Mouse (Mus musculus): ENCODE data around the gene Zbtb7b.
"Not testable (repeated sequence)": the region's sequence is repeated elsewhere in the genome, so short reads cannot be mapped to it uniquely, and the experiment has no call there.

Zbtb7b gene

DNA sequence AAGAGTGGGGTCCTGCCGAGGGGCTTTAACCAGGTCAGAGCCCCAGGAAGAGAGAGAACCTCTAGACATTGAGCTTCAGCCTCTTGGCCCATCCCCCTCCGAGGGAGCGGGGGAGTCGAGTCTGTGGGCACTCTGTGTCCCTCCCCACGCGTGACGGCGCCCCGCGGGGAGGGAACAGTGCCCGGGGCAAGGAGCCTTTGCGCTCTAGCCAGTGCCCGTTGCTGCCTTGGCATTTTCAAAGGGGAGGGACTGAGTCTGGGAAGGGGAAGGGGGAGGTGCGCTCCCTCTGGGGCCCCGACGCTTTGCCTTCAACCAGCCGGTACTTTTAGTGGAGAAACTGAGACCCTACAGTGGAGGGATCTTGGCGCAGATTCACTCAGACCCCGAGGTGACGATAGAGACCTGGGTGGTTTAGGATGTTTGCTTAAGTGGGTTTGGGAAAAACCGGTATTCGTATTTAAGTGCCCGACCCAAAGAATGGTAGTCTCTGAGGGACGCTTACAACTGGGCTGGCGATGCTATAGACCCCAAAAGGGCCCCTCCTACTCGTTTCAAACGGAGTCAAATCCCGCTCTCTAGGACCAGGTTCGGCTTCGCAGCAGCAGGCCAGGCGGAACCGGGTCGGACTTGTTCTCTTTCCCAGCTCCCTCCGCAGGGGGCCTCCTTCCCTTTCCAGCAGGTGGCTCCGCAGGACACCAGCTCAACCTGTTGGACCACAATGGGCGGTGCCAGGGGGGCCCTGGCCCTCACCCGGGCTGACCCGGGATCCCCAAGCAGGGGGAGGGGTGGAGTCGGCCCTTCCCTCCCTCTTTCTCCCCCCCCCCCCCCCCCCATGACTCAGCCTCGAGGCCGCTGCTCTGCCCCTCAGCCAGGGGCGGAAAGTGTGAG is at the start of gene Zbtb7b:
TSS of gene Zbtb7b (minus strand) at position 771 of the 888 bp plus-strand sequence.
- peak; percentile 80 for DNase-seq

DNA sequence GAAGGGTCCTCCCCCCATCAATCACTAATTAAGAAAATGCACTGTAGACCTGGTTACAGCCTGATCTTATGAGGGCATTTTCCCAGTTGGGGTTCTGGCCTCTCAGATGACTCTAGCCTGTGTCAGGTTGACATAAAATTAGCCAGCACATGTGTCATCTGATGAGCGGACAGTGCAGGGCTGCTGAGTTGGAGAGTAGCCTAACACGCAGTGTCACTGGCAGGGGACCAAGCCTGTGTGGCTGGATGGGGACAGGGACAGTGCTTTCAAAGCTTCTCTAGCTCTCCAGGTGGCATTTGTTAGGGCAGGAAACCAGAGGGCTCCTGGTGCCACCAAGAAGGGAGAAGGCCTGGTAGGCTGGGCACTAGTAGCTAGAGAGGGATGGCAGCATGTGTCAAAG is 46.1 kb upstream of the Zbtb7b start:
- no peak for DNase-seq

DNA sequence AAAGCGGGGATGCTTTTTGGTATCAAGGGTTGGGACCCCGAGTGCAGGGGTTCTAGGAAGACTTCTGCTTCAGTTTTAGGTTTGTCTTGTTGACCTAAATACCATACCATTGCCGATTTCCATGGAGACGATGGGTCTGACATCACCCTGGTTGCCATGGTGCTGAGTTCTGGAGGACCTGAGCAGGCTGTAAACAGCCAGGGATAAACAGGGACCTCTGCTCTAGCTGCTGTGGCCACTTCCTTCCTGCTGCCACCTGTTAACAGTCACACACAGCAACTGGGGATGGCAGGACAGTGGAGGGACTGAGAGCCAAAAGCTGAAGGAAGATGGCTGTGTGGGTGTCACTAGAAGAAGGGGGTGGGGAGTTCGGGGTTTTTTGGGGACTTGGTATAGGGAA is 42.7 kb upstream of the Zbtb7b start:
- peak; percentile 49 for DNase-seq

- peak; percentile 89 for DNase-seq
Measured at GRCm38 (mm10) chr3:89436176-89437113, 41.9 kb upstream of the Zbtb7b start, which contains the start of gene Pbxip1. Gene Pbxip1, plus strand, starts transcription at chr3:89436706.

GRCm38 (mm10) chr3:89435041-89435440 is 40.5 kb upstream of the Zbtb7b start:
- no peak for DNase-seq

GRCm38 (mm10) chr3:89434532-89434931 is 40.0 kb upstream of the Zbtb7b start:
- no peak for DNase-seq

- DNase-seq: no peak
Measured at GRCm38 (mm10) chr3:89432606-89433005, 38.0 kb upstream of the Zbtb7b start.

DNA sequence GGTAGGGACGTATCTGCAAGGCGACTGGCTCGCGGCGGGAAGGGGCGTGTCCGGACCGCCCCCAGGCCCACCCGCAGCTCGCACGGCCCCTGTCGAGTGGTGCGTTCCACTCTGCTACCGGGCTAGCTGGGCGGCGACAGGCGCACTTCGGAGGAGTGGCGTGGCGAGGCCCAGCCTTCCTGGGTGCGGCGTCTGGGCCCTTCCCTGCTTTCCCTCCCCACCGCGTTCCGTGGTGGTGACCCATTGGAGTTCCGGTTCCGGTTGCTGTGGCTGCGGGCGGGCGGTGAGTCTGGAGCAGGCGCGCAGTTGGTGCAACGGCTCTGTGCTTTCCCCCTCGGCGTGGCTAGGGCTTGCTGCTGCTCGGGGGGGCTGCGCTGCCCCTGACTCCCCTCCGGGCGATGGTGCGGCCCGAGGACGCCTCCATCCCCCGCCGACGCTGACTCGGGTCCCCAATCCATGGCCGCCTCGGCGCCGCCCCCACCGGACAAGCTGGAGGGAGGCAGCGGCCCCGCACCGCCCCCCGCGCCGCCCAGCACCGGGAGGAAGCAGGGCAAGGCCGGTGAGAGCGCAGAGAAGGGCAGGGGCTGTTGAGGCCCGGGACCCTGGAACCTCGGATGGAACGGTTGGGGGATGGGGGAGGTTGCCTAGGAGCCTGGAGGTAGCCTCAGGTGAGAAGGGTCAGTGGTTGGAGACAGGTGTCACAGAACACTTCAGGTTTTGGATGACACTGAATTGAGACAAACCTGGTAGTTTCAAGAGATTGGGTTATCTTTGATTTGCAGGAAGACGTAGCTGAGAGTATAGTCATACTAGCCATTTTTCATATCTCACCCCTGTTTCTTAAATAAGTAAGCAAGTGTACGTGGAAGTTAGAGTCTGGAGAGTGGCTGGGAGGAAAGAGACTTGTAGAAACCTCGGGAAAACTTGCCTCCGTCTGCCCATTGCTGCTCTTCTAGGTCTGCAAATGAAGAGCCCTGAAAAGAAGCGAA is 35.9 kb upstream of the Zbtb7b start, which contains the start of gene Pygo2:
TSS of gene Pygo2 (plus strand) at position 44 of the 989 bp plus-strand sequence.
- DNase-seq: peak; percentile 97

GRCm38 (mm10) chr3:89429021-89429420 is 34.4 kb upstream of the Zbtb7b start:
- not testable (repeated sequence) for DNase-seq

DNA sequence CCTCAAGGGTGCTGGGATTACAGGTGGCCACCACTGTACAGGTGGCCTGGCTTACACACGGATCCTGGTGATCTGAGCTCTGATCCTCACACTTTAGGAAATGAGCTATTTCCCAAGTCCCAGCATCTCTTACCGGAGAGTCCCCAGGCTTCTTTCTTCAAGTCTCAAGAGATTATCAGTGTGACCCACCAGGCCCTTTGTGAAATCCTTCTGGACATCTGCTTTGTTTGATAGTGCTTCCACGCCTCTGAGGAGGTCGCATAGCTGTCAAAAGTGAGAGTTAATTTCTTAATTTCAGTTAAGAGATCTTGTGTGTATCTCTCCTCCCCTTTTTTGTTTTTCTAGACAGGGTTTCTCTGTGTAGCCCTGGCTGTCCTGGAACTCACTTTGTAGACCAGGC is 31.3 kb upstream of the Zbtb7b start:
- no peak for DNase-seq

DNA sequence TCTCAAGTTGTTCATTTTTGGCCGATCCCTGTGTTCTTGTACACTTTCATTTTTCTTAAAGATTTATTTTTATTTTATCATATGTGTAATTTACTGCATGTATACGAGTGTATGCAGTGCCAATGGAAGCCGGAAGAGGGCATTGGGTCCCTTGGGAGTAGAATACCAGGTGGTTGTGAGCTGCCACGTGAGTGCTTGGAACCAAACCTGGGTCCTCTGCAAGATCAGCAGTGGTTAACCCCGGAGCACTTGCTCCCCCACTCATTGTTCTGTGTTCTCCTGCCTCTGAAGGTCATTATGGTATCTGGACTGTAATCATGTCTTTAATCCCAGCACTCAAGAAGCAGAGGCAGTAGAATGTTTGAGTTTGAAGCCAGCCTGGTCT is 30.6 kb upstream of the Zbtb7b start:
- no peak for DNase-seq

GRCm38 (mm10) chr3:89424416-89425140 is 30.0 kb upstream of the Zbtb7b start:
- no peak for DNase-seq

DNA sequence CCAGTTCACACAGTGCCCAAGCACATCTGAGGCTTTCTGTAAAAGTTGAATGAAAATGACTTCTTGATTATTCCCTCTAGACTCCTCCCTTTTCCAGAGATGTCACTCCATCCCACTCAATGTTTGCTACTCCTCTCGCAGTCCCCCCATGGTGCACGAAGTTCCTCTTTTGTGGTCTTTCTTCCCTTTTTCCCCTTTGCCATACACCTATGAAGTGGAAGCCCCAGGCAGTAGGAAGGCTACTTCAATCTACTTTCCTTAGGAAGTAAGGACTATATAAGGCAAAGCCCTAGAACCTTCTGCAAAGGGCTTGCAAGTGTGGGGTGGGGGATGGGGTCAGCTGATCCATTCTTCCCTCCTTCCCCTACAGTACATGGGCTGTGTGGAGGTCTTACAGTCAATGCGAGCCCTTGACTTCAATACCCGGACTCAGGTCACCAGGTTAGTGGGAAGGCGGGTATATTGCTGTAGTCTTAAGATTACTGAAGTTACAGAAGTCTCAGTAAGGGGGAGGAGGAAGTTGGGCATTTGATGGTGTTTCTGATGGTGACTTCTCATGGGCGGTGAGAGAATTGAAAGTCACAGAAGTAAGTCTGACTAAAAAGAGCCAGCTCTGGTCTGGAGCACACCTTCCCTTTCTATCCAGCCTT is 28.1 kb upstream of the Zbtb7b start:
- no peak for DNase-seq

DNA sequence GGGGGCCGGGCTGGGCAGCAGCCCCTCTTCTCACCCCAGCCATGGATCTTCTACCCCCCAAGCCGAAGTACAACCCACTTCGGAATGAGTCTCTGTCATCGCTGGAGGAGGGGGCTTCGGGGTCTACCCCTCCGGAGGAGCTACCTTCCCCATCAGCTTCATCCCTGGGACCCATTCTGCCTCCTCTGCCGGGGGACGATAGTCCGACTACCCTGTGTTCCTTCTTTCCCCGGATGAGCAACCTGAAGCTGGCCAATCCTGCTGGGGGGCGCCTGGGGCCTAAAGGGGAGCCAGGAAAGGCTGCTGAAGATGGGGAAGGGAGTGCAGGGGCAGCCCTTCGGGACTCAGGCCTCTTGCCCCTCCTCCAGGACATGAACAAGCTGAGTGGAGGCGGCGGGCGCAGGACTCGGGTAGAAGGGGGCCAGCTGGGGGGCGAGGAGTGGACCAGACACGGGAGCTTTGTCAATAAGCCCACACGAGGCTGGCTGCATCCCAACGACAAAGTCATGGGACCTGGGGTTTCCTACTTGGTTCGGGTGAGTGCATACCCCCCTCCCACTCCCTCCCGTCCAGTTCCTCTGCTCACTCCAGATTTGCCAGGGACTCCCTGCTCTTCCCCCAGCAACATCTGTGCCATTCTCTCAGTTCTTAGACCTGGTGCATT is 27.4 kb upstream of the Zbtb7b start:
- DNase-seq: peak; percentile 34

- peak; percentile 90 for DNase-seq
Measured at GRCm38 (mm10) chr3:89421002-89421774, 26.6 kb upstream of the Zbtb7b start.

DNA sequence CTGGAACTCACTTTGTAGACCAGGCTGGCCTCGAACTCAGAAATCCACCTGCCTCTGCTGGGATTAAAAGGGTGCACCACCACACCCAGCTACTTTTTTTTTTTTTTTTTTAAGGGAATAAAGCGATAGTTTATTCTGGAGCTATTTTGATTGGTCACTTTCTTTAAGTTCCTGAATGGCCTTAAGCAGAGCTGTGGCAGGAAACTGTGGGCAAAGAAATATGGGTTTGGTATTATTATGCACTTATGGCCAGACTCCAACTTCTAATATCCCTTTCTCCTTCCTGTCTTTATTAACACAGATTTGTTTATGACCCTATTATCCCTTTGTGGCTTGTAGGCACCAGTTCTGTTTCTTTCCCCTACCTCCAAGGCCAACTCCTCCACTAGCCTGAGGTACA is 25.8 kb upstream of the Zbtb7b start:
- DNase-seq: no peak

DNA sequence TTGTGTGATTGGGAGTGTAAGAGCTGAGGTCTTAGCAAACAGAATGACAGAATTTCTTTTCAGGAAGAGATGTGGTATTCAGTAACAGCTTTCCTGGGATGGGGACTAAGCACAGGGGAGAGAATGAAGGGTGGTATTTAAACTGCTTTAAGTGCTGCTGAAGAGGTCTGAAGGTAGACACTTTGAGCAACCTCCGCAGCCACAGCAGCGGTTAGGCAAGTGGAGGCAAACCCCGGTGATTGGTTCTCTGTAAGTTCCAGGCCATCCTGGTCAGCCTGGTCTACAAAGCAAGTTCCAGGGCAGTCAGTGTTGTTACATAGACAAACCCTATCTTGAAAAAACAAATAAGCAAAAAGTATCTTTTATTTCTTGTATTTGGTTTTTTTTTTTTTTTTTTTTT is 25.4 kb upstream of the Zbtb7b start:
- DNase-seq: no peak

GRCm38 (mm10) chr3:89419571-89419970 is 25.0 kb upstream of the Zbtb7b start:
- DNase-seq: peak; percentile 68

GRCm38 (mm10) chr3:89418861-89419250 is 24.3 kb upstream of the Zbtb7b start:
- peak; percentile 88 for DNase-seq

All from embryo, embryonic 11 days (tissue).